22 mouse cellular contexts compared by ENCODE assay signal in genomic region chr13:92605306-92605705, GRCm38 (mm10). TPM values are rescaled to one million over a fixed set of nuclear protein-coding genes. Genes with fewer than 3 reads are reported as not detected.
DNase-seq lines count a peak whose midpoint lies in the region; ATAC-seq and TF ChIP-seq lines count a peak whose summit lies in the region.
"Not testable (repeated sequence)": the region's sequence is repeated elsewhere in the genome, so short reads cannot be mapped to it uniquely, and the experiment has no call there.
"Had no signal": no experiment of that assay in that cellular context is flagged by ENCODE, and none has a peak within 500 bp of the region (broad histone marks: within the 10 kb centered on the region; RNA-seq: fewer than 3 reads in every experiment).

No protein-coding gene starts in this region.

- TF ChIP-seq RAD21 in CH12.LX (IDR thresholded peaks at IDR 0.05; ENCODE audit: low read depth, low read length) = not testable (repeated sequence)

- not testable (repeated sequence) for H3K27ac ChIP-seq in CH12.LX (ENCODE audit: insufficient read depth, low read depth); intestine, postnatal 0 days (ENCODE audit: low read depth, low read length); layer of hippocampus, adult 2 months; liver, postnatal 0 days (ENCODE audit: low read depth)

- H3K36me3 ChIP-seq in CH12.LX (replicated peaks in 1 of 2; ENCODE audit: control insufficient read depth in 1 of 2, insufficient read depth in 1 of 2, low read length in 1 of 2); intestine, postnatal 0 days (ENCODE audit: control insufficient read depth, insufficient read depth); liver, postnatal 0 days (replicated peaks; ENCODE audit: insufficient read depth, low read length): not testable (repeated sequence)

- not testable (repeated sequence) for H3K4me1 ChIP-seq in CH12.LX (ENCODE audit: control insufficient read depth in 1 of 2, insufficient read depth in 2 of 2); intestine, postnatal 0 days (replicated peaks; ENCODE audit: control insufficient read depth, insufficient read depth, low read length); liver, postnatal 0 days (ENCODE audit: insufficient read depth)

- WGBS in intestine, postnatal 0 days = 87% methylated on average over 4 of the region's 4 CpGs
- WGBS in liver, postnatal 0 days (ENCODE audit: insufficient replicate concordance) = 74% methylated on average over 4 of the region's 4 CpGs

- H3K9ac ChIP-seq in CH12.LX (ENCODE audit: insufficient read depth, low read depth); intestine, postnatal 0 days (ENCODE audit: low read depth, low read length); liver, postnatal 0 days (replicated peaks): not testable (repeated sequence)

- not testable (repeated sequence) for H3K27me3 ChIP-seq in CH12.LX (replicated peaks); intestine, postnatal 0 days (replicated peaks; ENCODE audit: control insufficient read depth, insufficient read depth, low read length); liver, postnatal 0 days (ENCODE audit: insufficient read depth, low read length)

- dilution Hi-C loops in CH12.LX (cut with MboI; ENCODE audit: extremely low pct_ligation_motif_present, extremely low pct_unique_long_range_greater_than_20kb, low sequenced_read_pairs) = not testable (repeated sequence)

- not testable (repeated sequence) for H3K9me3 ChIP-seq in CH12.LX (replicated peaks; ENCODE audit: low read length); intestine, postnatal 0 days (ENCODE audit: control insufficient read depth); liver, postnatal 0 days (ENCODE audit: low read length)

- not testable (repeated sequence) for TF ChIP-seq POLR2A in CH12.LX (IDR thresholded peaks at IDR 0.05; ENCODE audit: low read depth, low read length)

- not testable (repeated sequence) for TF ChIP-seq EP300 in CH12.LX (IDR thresholded peaks at IDR 0.05; ENCODE audit: low read length); liver, postnatal 0 days (IDR thresholded peaks at IDR 0.05; ENCODE audit: low read depth)

- TF ChIP-seq CTCF in CH12.LX (conservative IDR thresholded peaks at IDR 0.05 in 1 of 2, IDR thresholded peaks at IDR 0.05 in 1 of 2; ENCODE audit: low read depth in 2 of 2, low read length in 2 of 2) = peak in 1 of 2 experiments; percentile 4; a peak in 1 of 4 replicates
- TF ChIP-seq CTCF in intestine, postnatal 0 days (IDR thresholded peaks at IDR 0.05; ENCODE audit: low read depth) = peak; percentile 20; the same call in 1 of the 2 replicates
- peak; percentile 46 for TF ChIP-seq CTCF in layer of hippocampus, adult 2 months (conservative IDR thresholded peaks at IDR 0.05)
- peak; percentile 42 for TF ChIP-seq CTCF in liver, postnatal 0 days (IDR thresholded peaks at IDR 0.05; ENCODE audit: low read depth)

- DNase-seq in A20 (ENCODE audit: low read depth, low spot score) (peak; percentile 37), CH12.LX (ENCODE audit: extremely low read depth) (peak; percentile 24), ZHBTc4 (ENCODE audit: low read depth, low spot score) (peak; percentile 32)
- DNase-seq in layer of hippocampus, adult 2 months (ENCODE audit: low spot score in 2 of 2); liver, postnatal 0 days: not testable (repeated sequence)
- DNase-seq in naive thymus-derived CD4-positive, alpha-beta T cell, adult 2 months (ENCODE audit: low read depth) = peak; percentile 39
- peak; percentile 27 for DNase-seq in testis, postnatal 10 days (ENCODE audit: low spot score)

- not testable (repeated sequence) for H3K4me3 ChIP-seq in CH12.LX (replicated peaks in 1 of 3; ENCODE audit: low read depth in 2 of 3, low read length in 2 of 3, poor library complexity in 1 of 3); intestine, postnatal 0 days (ENCODE audit: low read depth, low read length); layer of hippocampus, adult 2 months; liver, postnatal 0 days (ENCODE audit: low read depth, low read length)

- not testable (repeated sequence) for H3K4me2 ChIP-seq in CH12.LX (ENCODE audit: insufficient read depth, low read depth, poor library complexity, severe bottlenecking); intestine, postnatal 0 days (replicated peaks; ENCODE audit: low read depth); liver, postnatal 0 days (ENCODE audit: low read depth, low read length)

- ATAC-seq in intestine, postnatal 0 days; liver, postnatal 0 days: not testable (repeated sequence)

- not testable (repeated sequence) for H3K79me2 ChIP-seq in CH12.LX (replicated peaks; ENCODE audit: control insufficient read depth, extremely low read depth, insufficient read depth, poor library complexity, severe bottlenecking)

- in situ Hi-C loops in CH12.LX (cut with MboI; ENCODE audit: low pct_ligation_motif_present, low pct_unique_long_range_greater_than_20kb, low sequenced_read_pairs) = not testable (repeated sequence)

RNA-seq across cellular contexts. Expression of gene Serinc5, which starts 5.6 kb away (rescaled TPM):
- 5.0 and 5.2 TPM in 2 replicates for total RNA-seq in CH12.LX (2012; rRNA removed)
- 3.8 and 4.3 TPM in 2 replicates for total RNA-seq in CH12.LX (2014; rRNA removed)
- 1.9 and 2.2 TPM in 2 replicates for polyA plus RNA-seq in CH12.LX (2012; ENCODE audit: insufficient read length, low read depth)
- polyA plus RNA-seq in intestine, postnatal 0 days (2015; fragmentation: Nextera tagmentation; extraction: Ambion mirVana) = 10.8 and 11.8 TPM in 2 replicates
- total RNA-seq in layer of hippocampus, adult 2 months (2021) = 10 to 100 TPM; 67.1 to 72.1 TPM
- polyA plus RNA-seq in liver, postnatal 0 days (2015; fragmentation: Nextera tagmentation; extraction: Ambion mirVana) = 9.3 and 12.2 TPM in 2 replicates

RNA-seq across cellular contexts. Expression of gene Spz1, which starts 29.3 kb away (rescaled TPM):
- total RNA-seq in CH12.LX (2012; rRNA removed) (not detected in 2 replicates), CH12.LX (2014; rRNA removed) (not detected in 2 replicates)
- polyA plus RNA-seq in CH12.LX (2012; ENCODE audit: insufficient read length, low read depth) = not detected in 2 replicates
- not detected in 2 replicates for polyA plus RNA-seq in intestine, postnatal 0 days (2015; fragmentation: Nextera tagmentation; extraction: Ambion mirVana)
- total RNA-seq in layer of hippocampus, adult 2 months (2021) = not detected
- not detected in 2 replicates for polyA plus RNA-seq in liver, postnatal 0 days (2015; fragmentation: Nextera tagmentation; extraction: Ambion mirVana)
- total RNA-seq: adrenal gland, adult 2 months; adrenal gland, postnatal 25 days; gastrocnemius, postnatal 14 days; heart, adult 8-10 months; heart, postnatal 25 days had no signal
- polyA plus RNA-seq: adrenal gland, adult 2 months; embryonic facial prominence, embryonic 13.5 days; forebrain, embryonic 12.5 days; forebrain, embryonic 16.5 days; frontal cortex, adult 2 months; G1E; heart, embryonic 12.5 days; heart, embryonic 16.5 days; hindbrain, embryonic 10.5 days; hindbrain, embryonic 14.5 days had no signal
